Mouse (Mus musculus) brain, embryonic 18.5 days (tissue): ENCODE measurements around the gene Cnp.
"Not testable (repeated sequence)": the region's sequence is repeated elsewhere in the genome, so short reads cannot be mapped to it uniquely, and the experiment has no call there.

Experiments used
- DNase-seq: peaks from one replicate; pipeline ENCODE4 v3.0.0-alpha.2; 2012; ENCODE audit warnings: low read depth, low spot score

Gene Cnp

GRCm38 (mm10) chr11:100588462-100588861 lies 13.8 kb downstream of the Cnp start:
- no peak for DNase-seq

GRCm38 (mm10) chr11:100592346-100593046 lies 17.8 kb downstream of the Cnp start:
- DNase-seq = no peak

- no peak for DNase-seq
These were observed 19.9 kb downstream of the Cnp start for GRCm38 (mm10) chr11:100594608-100595007.

GRCm38 (mm10) chr11:100595533-100595932 lies 20.8 kb downstream of the Cnp start:
- no peak for DNase-seq

- no peak for DNase-seq
These were observed 23.4 kb downstream of the Cnp start for GRCm38 (mm10) chr11:100598074-100598473.

GRCm38 (mm10) chr11:100601372-100601771 lies 26.7 kb downstream of the Cnp start:
- DNase-seq = no peak

- DNase-seq = no peak
These were observed 28.5 kb downstream of the Cnp start for GRCm38 (mm10) chr11:100603155-100603554.

DNA sequence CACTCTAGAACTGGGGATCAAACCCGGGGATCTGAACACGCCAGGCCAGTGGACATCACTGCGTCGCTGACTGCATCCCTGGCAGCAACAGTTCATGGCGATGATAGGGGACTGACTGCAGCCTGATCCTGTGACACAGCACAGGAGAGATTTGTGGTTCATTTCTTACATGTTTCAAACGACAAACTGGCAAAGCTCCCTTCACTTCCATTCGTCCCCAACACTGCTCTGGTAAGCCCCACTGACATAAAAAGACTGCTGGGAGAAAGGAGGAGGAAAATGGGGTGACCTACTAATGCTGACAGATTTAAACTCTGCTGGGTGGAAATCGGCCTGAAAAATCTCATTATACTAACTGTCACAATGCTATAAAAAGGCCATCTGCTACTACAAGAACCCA lies 29.1 kb downstream of the Cnp start:
- no peak for DNase-seq

DNA sequence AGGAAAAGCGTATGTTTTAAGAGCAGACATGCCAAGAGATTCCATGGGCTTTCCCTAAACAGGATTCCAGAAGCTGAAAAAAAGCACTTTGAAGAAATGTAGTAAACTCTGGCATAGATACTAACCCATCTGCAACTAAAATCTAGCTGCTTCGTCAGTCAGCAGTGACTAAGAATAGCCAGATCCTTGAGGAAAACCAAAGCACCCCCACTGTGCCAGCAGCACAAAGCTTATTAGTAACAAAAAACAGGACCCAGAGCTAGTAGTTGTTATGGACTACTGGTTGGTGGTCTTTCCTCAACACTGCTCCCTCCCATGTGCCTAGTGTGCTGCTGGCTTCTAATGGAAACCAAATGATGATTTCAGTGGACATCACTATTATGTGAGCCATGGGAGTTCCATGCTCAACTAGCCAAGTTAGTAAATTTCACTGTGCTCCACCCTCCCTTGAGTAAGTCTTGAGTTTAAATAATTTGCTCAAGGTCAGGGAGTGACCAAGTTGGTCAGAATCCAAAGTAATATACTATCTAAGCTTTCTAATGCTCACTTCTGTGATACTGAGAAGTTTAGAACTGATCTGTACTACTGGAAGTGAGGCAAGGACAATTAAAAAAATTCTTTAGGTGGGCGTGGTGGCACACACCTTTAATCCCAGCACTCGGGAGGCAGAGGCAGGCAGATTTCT lies 29.8 kb downstream of the Cnp start:
- no peak for DNase-seq

GRCm38 (mm10) chr11:100605451-100605850 lies 30.7 kb downstream of the Cnp start:
- no peak for DNase-seq

DNA sequence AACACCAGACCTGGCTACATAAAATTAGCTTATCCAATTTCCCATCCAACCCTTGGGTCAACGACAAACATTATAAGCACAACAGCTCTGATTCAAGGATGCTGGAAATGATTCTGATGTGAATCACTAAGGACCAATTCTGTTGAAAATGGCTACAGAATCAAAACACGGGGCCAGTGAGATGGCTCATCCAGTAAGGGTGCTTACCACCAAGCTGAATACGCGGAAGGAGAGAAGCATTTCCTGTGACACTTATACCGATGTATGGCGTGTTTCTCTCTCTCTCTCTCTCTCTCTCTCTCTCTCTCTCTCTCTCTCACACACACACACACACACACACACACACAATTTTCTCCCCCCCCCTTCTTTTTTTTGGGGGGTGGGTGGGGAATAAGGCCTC lies 32.4 kb downstream of the Cnp start:
- DNase-seq = no peak

DNA sequence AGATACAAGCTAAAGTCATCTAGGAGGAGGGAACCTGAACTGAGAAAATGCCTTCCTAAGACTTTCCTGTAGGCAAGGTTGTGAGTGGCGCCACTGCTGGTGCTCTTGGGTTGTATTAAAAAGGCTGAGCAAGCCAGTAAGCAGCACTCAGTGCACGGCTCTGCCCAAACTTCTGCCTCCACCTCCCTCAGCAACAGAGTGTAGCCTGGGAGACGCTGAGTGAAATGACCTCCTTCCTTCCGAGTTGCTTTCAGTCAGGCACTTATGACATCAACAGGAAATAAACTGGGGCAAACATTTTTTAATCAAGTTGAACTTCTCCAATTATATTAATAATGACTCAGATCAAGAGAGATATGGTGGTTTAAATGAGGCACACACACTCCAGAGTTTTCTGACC lies 34.1 kb downstream of the Cnp start:
- DNase-seq = no peak

GRCm38 (mm10) chr11:100609355-100609996 lies 34.8 kb downstream of the Cnp start:
- DNase-seq = no peak

DNA sequence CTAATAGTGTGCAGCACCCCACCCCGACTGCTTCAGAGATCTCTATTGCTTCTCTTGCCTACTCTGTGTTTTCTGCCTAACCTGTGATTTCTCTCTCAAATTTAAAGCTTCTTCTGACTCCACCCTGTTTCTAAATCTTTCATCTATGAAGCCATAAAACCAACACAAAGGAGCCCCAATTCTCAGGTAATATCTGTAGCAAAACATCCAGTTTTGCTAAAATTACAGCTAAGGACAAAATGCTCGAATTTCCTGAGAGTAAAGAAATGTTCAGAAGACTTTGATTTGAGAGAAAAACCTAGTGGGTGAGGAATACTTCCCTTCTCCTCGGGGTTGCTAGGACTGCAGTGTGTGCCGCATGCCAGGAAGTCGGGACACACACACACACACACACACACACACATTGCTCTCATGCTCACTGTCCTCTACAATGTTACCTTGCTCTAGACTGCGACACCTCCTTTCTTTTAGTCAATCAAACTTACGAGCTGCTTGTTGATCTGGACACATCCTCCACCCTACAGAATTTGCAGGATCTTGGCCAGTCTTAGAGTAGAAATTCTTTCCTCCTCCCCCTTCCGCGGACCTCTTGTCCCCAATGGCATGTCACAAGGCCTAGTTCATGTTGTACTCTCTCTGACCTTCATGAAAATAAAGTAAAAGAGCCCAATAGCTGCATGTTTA lies 35.4 kb downstream of the Cnp start:
- DNase-seq = no peak

DNA sequence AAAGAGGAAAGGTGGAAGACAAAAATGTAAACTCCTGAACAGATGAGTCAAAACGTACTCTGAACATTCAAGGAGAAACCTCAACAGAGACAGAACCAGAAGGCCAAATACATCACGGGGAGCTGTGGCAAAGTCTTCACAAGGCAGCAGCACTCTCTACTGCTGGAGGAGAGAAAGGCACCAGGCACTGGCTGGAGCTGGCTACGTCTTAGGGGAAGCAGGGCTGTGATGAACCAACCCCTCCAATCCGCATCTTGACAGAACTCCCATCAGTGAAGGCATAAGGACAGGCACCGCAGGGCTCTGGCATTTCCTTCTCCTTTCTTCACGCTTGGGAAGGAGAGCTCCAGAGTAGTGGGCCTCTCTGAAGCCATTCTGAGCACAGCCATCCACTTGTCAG lies 36.9 kb downstream of the Cnp start:
- no peak for DNase-seq

DNA sequence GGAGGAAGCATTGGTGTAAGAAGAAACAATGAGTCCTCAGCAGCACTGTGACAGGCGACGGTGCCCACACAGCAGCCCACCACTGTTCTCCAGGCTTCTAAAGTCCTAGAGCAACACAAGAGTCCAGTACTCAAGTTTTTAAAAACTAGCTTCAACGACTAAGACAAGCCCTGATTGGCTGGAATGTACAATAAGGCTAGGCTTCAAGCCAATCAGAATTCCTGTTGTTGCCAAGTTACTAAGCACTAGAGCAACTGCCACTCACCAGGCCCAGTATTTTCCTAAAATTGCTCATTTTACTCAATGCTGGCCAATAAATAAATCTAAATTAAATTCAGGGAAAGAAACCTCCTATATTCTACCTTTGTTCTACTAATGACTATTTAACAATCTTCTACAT lies 38.5 kb downstream of the Cnp start:
- DNase-seq = no peak

DNA sequence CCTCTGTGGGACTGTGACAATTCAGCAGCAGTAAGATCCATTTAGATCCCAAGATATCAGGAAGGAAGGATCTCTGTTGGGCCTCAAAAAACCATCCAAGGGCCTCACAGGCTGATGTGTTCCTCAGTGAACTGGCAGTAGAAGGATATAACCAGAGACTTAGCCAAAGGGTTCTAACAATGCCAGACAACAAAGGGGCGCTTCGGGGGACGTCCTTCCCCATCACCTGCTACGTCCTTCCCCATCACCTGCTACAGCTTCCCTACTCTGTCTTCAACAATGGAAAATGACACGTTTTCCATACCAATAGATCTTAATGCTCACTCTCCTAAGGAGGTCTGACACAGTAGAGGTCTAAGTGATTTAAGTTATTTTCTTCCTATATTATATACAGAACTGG lies 41.6 kb downstream of the Cnp start:
- DNase-seq = no peak

DNA sequence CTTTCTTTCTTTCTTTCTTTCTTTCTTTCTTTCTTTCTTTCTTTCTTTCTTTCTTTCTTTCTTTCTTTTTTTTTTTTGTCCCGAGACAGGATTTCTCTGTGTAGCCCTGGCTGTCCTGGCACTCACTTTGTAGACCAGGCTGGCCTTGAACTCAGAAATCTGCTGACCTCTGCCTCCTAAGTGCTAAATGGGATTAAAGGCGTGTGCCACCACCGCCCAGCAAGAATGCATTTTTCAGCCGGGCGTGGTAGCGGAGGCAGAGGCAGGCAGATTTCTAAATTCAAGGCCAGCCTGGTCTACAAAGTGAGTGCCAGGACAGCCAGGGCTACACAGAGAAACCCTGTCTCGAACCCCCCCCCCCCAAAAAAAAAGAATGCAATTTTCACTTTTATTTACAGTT lies 42.1 kb downstream of the Cnp start:
- DNase-seq = not testable (repeated sequence)

DNA sequence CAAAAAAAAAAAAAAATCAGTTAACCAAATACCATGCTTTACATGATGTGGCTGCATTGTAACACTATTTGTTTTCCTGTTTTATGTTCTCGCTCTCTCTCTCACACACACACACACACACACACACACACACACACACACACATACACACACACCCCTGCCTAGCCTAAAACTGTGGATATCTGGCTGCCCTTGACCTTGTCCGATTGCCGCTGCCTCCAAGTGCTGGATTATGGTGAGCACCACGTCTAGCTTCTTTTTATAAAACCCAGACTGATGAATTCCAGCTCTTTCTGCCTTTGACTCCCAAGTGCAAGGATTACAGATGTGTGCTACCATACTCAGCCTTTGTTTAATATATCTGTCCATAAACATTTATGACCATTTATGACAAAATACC lies 42.8 kb downstream of the Cnp start:
- DNase-seq = no peak

- DNase-seq = peak; percentile 30
These were observed 44.2 kb downstream of the Cnp start, which contains the start of gene Nkiras2 for GRCm38 (mm10) chr11:100618761-100619484. TSS of gene Nkiras2 (plus strand) at chr11:100619244.

GRCm38 (mm10) chr11:100619485-100619975 lies 44.8 kb downstream of the Cnp start:
- peak; percentile 98 for DNase-seq
